Comparison of ENCODE assay signal across 8 mouse cellular contexts in genomic region chrX:48341621-48342161, GRCm38 (mm10). TPM values are rescaled to one million over a fixed set of nuclear protein-coding genes. Genes with fewer than 3 reads are reported as not detected.
DNase-seq lines count a peak whose midpoint lies in the region; ATAC-seq and TF ChIP-seq lines count a peak whose summit lies in the region.

No protein-coding gene starts in this region.

- in situ Hi-C loops in CH12.LX (cut with MboI; ENCODE audit: low pct_ligation_motif_present, low pct_unique_long_range_greater_than_20kb, low sequenced_read_pairs) = loop anchor here (10.0 kb wide), 1 partner anchor 63 kb away; no protein-coding TSS in a partner anchor

- no peaks in the 10 kb centered on the region for H3K36me3 ChIP-seq in CH12.LX (replicated peaks in 1 of 2; ENCODE audit: control insufficient read depth in 1 of 2, insufficient read depth in 1 of 2, low read length in 1 of 2)
- no peaks in the 10 kb centered on the region for H3K36me3 ChIP-seq in heart, embryonic 16.5 days (ENCODE audit: control insufficient read depth, insufficient read depth)

- peak overlapping the region; percentile 77; the same call in 1 of the 2 replicates for H3K9ac ChIP-seq in CH12.LX (ENCODE audit: insufficient read depth, low read depth)
- peak overlapping the region; percentile 74 for H3K9ac ChIP-seq in heart, embryonic 16.5 days (ENCODE audit: low read length)

- peaks cover 0 to 17% of the 10 kb centered on the region in 2 experiments; a peak in 2 of 4 replicates for H3K4me1 ChIP-seq in CH12.LX (ENCODE audit: control insufficient read depth in 1 of 2, insufficient read depth in 2 of 2)
- H3K4me1 ChIP-seq in embryonic fibroblast, embryonic 13.5 days (ENCODE audit: control insufficient read depth, insufficient read depth, low read length) = no peaks in the 10 kb centered on the region
- no peaks in the 10 kb centered on the region for H3K4me1 ChIP-seq in heart, embryonic 16.5 days (ENCODE audit: control insufficient read depth, insufficient read depth, low read length)

- ATAC-seq in heart, embryonic 16.5 days (replicated peaks; ENCODE audit: extremely low read depth, insufficient read depth, low FRiP score) = peak; percentile 41; the same call in 1 of the 2 replicates

- H3K79me2 ChIP-seq in CH12.LX (replicated peaks; ENCODE audit: control insufficient read depth, extremely low read depth, insufficient read depth, poor library complexity, severe bottlenecking) = no peaks in the 10 kb centered on the region

- 7% methylated on average over 37 of the region's 73 CpGs for WGBS in heart, embryonic 16.5 days

- TF ChIP-seq EP300 in CH12.LX (IDR thresholded peaks at IDR 0.05; ENCODE audit: low read length) = no peak

- no peak overlapping the region for H3K27ac ChIP-seq in CH12.LX (ENCODE audit: insufficient read depth, low read depth)
- no peak overlapping the region for H3K27ac ChIP-seq in embryonic fibroblast, embryonic 13.5 days (ENCODE audit: insufficient read depth, low read length)
- peak overlapping the region; percentile 61 for H3K27ac ChIP-seq in heart, embryonic 16.5 days (ENCODE audit: low read length)

- intact Hi-C loops in left cerebral cortex, postnatal 25 days (cut with DNase I) = loop anchor here (2.0 kb wide), 1 partner anchor 27 kb away; no protein-coding TSS in a partner anchor

- DNase-seq in CH12.LX (ENCODE audit: extremely low read depth) = no peak
- DNase-seq in adrenal gland, adult 2 months = peak; percentile 88
- peak; percentile 81 for DNase-seq in kidney, postnatal 14 days
- DNase-seq in lung, postnatal 36 days = peak; percentile 62
- DNase-seq in spleen, postnatal 14 days (ENCODE audit: low spot score in 2 of 2) = peak; percentile 8 to 18
- no peak for DNase-seq in left cerebral cortex, postnatal 25 days (ENCODE audit: low spot score in 2 of 2)

- H3K27me3 ChIP-seq in CH12.LX (replicated peaks) = peaks cover 16% of the 10 kb centered on the region
- H3K27me3 ChIP-seq in heart, embryonic 16.5 days (ENCODE audit: control insufficient read depth, insufficient read depth, low read length) = 0 out of 2 replicates have a peak, but pooled peaks cover 3% of the 10 kb centered on the region

- H3K9me3 ChIP-seq in CH12.LX (replicated peaks; ENCODE audit: low read length) = no peaks in the 10 kb centered on the region
- H3K9me3 ChIP-seq in heart, embryonic 16.5 days (replicated peaks; ENCODE audit: control insufficient read depth, low read length) = no peaks in the 10 kb centered on the region

- no peak for TF ChIP-seq POLR2A in CH12.LX (IDR thresholded peaks at IDR 0.05; ENCODE audit: low read depth, low read length)
- TF ChIP-seq POLR2A in embryonic fibroblast, embryonic 13.5 days (IDR thresholded peaks at IDR 0.05; ENCODE audit: low read depth, low read length) = no peak

- TF ChIP-seq CTCF in CH12.LX (conservative IDR thresholded peaks at IDR 0.05 in 1 of 2, IDR thresholded peaks at IDR 0.05 in 1 of 2; ENCODE audit: low read depth in 2 of 2, low read length in 2 of 2) = no peak
- TF ChIP-seq CTCF in embryonic fibroblast, embryonic 13.5 days (IDR thresholded peaks at IDR 0.05; ENCODE audit: borderline replicate concordance, insufficient read depth, low read length) = no peak

- H3K4me2 ChIP-seq in CH12.LX (ENCODE audit: insufficient read depth, low read depth, poor library complexity, severe bottlenecking) = peak overlapping the region; percentile 79
- H3K4me2 ChIP-seq in heart, embryonic 16.5 days (ENCODE audit: low read depth, low read length) = peak overlapping the region; percentile 85

- dilution Hi-C loops in CH12.LX (cut with MboI; ENCODE audit: extremely low pct_ligation_motif_present, extremely low pct_unique_long_range_greater_than_20kb, low sequenced_read_pairs) = no loop called here

- peak overlapping the region in 2 of 3 experiments; percentile 50 to 94 for H3K4me3 ChIP-seq in CH12.LX (replicated peaks in 1 of 3; ENCODE audit: low read depth in 2 of 3, low read length in 2 of 3, poor library complexity in 1 of 3)
- H3K4me3 ChIP-seq in embryonic fibroblast, embryonic 13.5 days (ENCODE audit: insufficient read depth, low read length) = peak overlapping the region; percentile 76
- peak overlapping the region; percentile 67 for H3K4me3 ChIP-seq in heart, embryonic 16.5 days (ENCODE audit: low read length)

- TF ChIP-seq RAD21 in CH12.LX (IDR thresholded peaks at IDR 0.05; ENCODE audit: low read depth, low read length) = no peak

TF ChIP-seq in CH12.LX, 34 proteins besides CTCF, POLR2A, EP300 and RAD21:
- TF ChIP-seq JUN (IDR thresholded peaks at IDR 0.05; ENCODE audit: insufficient read depth, low read depth, low read length) (no peak), MAZ (IDR thresholded peaks at IDR 0.05; ENCODE audit: low read depth, low read length) (no peak), UBTF (IDR thresholded peaks at IDR 0.05; ENCODE audit: low read depth, low read length) (no peak), USF2 (conservative IDR thresholded peaks at IDR 0.05; ENCODE audit: low read depth, low read length) (no peak), HCFC1 (IDR thresholded peaks at IDR 0.05; ENCODE audit: low read depth, low read length) (no peak), POLR2AphosphoS2 (IDR thresholded peaks at IDR 0.05; ENCODE audit: low read depth, low read length) (no peak), MYC (IDR thresholded peaks at IDR 0.05; ENCODE audit: low read depth, low read length) (no peak), ZC3H11A (IDR thresholded peaks at IDR 0.05; ENCODE audit: low read depth, low read length) (no peak), MAX (IDR thresholded peaks at IDR 0.05; ENCODE audit: low read length) (no peak), KAT2A (IDR thresholded peaks at IDR 0.05; ENCODE audit: insufficient replicate concordance, low read length) (no peak), GABPA (IDR thresholded peaks at IDR 0.05; ENCODE audit: insufficient replicate concordance, low read depth, low read length) (no peak), RCOR1 (conservative IDR thresholded peaks at IDR 0.05; ENCODE audit: low read depth, low read length) (no peak), TCF12 (IDR thresholded peaks at IDR 0.05; ENCODE audit: low read depth, low read length) (no peak), MXI1 (IDR thresholded peaks at IDR 0.05; ENCODE audit: low read depth, low read length) (no peak), ZNF384 (IDR thresholded peaks at IDR 0.05; ENCODE audit: low read depth, low read length) (no peak), E2F4 (IDR thresholded peaks at IDR 0.05; ENCODE audit: insufficient replicate concordance, low read depth, low read length) (no peak), ZKSCAN1 (IDR thresholded peaks at IDR 0.05; ENCODE audit: borderline replicate concordance, low read depth, low read length) (no peak), NRF1 (IDR thresholded peaks at IDR 0.05; ENCODE audit: low read depth, low read length) (no peak)

RNA-seq across cellular contexts. Expression of gene Bcorl1, which starts 0.5 kb away (rescaled TPM):
- 1.3 and 1.9 TPM in 2 replicates for total RNA-seq in CH12.LX (2012; rRNA removed)
- 0.18 and 0.30 TPM in 2 replicates for total RNA-seq in CH12.LX (2014; rRNA removed)
- polyA plus RNA-seq in CH12.LX (2012; ENCODE audit: insufficient read length, low read depth) = 2.2 and 3.1 TPM in 2 replicates
- 10 to 100 TPM in 1 of 2 experiments, 1 to 10 TPM in 1; 9.4 to 11.5 TPM for total RNA-seq in adrenal gland, adult 2 months (2021)
- polyA plus RNA-seq in adrenal gland, adult 2 months (2012; rRNA removed) = 3.6 and 5.2 TPM in 2 replicates
- 9.2 and 9.7 TPM in 2 replicates for polyA plus RNA-seq in embryonic fibroblast, embryonic 13.5 days (2011; ENCODE audit: insufficient read length, low read depth, missing spikeins)
- 3.4 and 3.6 TPM in 2 replicates for polyA plus RNA-seq in heart, embryonic 16.5 days (2015; fragmentation: Nextera tagmentation; extraction: Ambion mirVana)
- 10 to 100 TPM; 16.6 to 19.4 TPM for total RNA-seq in left cerebral cortex, postnatal 25 days (2021)

Comparison
In these comparisons a context has a peak if more than half of its experiments do, and no peak if none do; other contexts are left out.
1. DNase-seq: peak in adrenal gland, adult 2 months (single experiment), kidney, postnatal 14 days (single experiment), lung, postnatal 36 days (single experiment) and spleen, postnatal 14 days (2 of 2); none in CH12.LX (single experiment) and left cerebral cortex, postnatal 25 days (0 of 2).
2. Peak in every context shown above with its lines, with median percentiles within 50 percentile points of each other: H3K4me3 ChIP-seq.